Mouse (Mus musculus): ENCODE data around the gene Gm7030. TPM values are rescaled to one million over a fixed set of nuclear protein-coding genes. Genes with fewer than 3 reads are reported as not detected.
"Not testable (repeated sequence)": the region's sequence is repeated elsewhere in the genome, so short reads cannot be mapped to it uniquely, and the experiment has no call there.

Gene Gm7030
- polyA plus RNA-seq, 1 experiment from 2014 or later: not detected

DNA sequence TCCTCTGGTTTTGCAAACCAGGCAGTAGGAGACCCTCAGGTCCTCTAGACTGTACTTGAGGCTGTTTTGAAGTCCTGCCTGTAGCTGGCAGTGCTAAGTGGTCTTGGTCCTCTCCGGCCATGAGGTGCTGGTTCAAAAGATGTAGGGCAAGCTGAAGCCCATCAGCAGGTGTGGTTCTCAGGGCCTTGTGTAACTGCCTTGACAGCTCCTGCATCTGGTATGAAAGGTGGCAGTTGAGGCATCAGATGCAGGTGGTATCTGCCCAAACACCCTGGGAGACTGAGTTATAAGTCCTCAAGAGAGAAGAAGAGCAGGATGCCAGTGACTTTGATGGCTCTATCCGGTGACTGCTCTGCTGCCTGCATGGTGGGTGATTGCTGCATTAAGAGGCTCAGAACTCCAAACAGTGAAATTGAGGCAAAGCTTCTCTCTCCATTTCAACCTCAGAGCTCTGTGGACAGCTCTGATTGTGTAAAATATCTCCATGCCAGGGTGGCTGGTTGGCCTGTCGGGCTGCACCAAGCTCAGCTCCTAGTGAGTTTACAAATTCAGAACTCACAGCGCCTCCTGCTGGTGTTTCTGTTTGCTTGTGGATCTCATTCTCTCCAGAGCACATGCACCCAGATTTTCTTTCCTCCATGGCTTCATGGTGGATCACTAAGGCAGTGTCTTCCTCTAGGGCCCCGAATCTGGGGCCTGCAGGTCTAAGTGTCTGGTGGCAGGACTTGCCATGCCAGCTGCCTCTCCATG, 2.5 kb upstream of the Gm7030 start:
- no peak overlapping the region for H3K27ac ChIP-seq
- H3K9ac ChIP-seq: no peak overlapping the region
- no peak overlapping the region for H3K4me3 ChIP-seq
- H3K36me3 ChIP-seq: no peaks in the 10 kb centered on the region
- no peaks in the 10 kb centered on the region for H3K9me3 ChIP-seq
- WGBS: 69% methylated on average over 5 of the region's 5 CpGs
- H3K4me1 ChIP-seq: no peaks in the 10 kb centered on the region
- H3K4me2 ChIP-seq: no peak overlapping the region
- peaks cover 49% of the 10 kb centered on the region for H3K27me3 ChIP-seq
- ATAC-seq (ENCODE audit: insufficient number of reproducible peaks, insufficient read depth, low FRiP score, low TSS enrichment, low read depth): no peak

GRCm38 (mm10) chr17:36128525-36128924, 700 bp downstream of the Gm7030 start:
- not testable (repeated sequence) for H3K9me3 ChIP-seq; H3K4me3 ChIP-seq; H3K36me3 ChIP-seq; H3K4me1 ChIP-seq; H3K9ac ChIP-seq; ATAC-seq (ENCODE audit: insufficient number of reproducible peaks, insufficient read depth, low FRiP score, low TSS enrichment, low read depth); H3K27ac ChIP-seq; H3K4me2 ChIP-seq
- 64% methylated on average over 12 of the region's 13 CpGs for WGBS
- peaks cover 36% of the 10 kb centered on the region for H3K27me3 ChIP-seq

DNA sequence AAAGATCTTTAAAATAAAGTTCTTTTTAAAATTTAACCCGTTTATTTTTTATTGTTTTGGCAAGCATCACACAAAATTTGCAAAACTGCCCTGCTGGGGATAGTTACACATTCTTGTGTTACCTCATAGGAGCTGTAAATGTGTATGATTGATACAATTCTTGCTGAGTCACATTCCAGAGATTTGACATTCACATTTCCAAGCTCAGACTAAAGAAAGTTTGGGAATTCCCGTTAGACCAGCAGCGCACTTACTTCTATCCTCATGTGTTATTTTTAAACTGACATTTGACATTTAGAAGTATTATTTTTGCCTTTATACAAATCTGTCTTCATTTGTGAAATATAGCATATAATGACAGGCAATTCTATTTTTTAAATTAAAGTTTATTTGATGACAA, 5.1 kb downstream of the Gm7030 start:
- not testable (repeated sequence) for H3K4me3 ChIP-seq; H3K27ac ChIP-seq; H3K4me2 ChIP-seq; ATAC-seq (ENCODE audit: insufficient number of reproducible peaks, insufficient read depth, low FRiP score, low TSS enrichment, low read depth); H3K4me1 ChIP-seq; H3K9me3 ChIP-seq; H3K36me3 ChIP-seq; H3K9ac ChIP-seq
- 62% methylated on average over 3 of the region's 3 CpGs for WGBS
- peaks cover 48% of the 10 kb centered on the region for H3K27me3 ChIP-seq

DNA sequence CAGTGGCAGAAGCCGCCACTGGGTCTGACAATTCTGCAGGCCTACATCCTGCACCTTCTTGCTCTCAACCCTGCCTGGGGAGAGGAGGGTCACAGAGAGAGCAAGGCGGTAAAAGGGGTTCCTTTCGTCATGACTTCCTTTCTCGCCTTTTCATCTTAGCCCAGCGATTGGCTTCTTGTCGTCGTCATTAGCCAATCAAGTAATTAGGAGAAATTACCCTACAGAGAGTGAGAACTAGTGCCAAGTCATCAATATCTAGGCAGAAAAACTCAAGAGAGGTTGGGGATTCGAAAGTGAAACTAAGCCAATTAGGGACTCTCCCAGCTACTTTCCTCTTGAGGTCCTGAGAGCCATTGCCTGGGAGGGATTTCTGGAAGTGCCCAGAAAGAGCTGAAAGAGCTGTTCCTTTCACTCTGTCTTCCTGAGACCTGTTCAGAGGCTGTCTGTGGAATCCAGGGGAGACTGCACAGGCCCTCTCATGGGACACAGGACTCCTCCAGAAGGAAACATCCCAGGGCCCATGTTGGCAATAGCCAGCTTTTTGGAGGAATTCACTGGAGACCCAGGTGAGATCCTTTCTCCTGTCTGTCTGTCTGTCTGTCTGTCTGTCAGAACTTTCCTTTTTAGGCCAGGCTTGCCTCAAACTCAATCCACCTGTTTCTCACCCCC, 7.7 kb downstream of the Gm7030 start, which contains the start of gene Gm19684:
Gm19684 (plus strand) TSS at position 327 of the 669 bp plus-strand sequence.
- H3K36me3 ChIP-seq; H3K27ac ChIP-seq; H3K4me1 ChIP-seq; ATAC-seq (ENCODE audit: insufficient number of reproducible peaks, insufficient read depth, low FRiP score, low TSS enrichment, low read depth); H3K4me3 ChIP-seq; H3K9ac ChIP-seq; H3K9me3 ChIP-seq: not testable (repeated sequence)
- peak within 1 kb of the TSS; percentile 32 for H3K4me2 ChIP-seq
- peaks cover 50% of the 10 kb centered on the region for H3K27me3 ChIP-seq
- 8% methylated on average over 8 of the region's 8 CpGs for WGBS

GRCm38 (mm10) chr17:36120839-36121238, 8.4 kb downstream of the Gm7030 start:
- H3K27me3 ChIP-seq: peaks cover 50% of the 10 kb centered on the region
- peak overlapping the region; percentile 32; the same call in 1 of the 2 replicates for H3K4me2 ChIP-seq
- not testable (repeated sequence) for H3K27ac ChIP-seq, H3K9ac ChIP-seq, H3K4me3 ChIP-seq, H3K4me1 ChIP-seq, H3K36me3 ChIP-seq, H3K9me3 ChIP-seq
- WGBS: 23% methylated on average over 18 of the region's 18 CpGs
- peak; percentile 64 for ATAC-seq (ENCODE audit: insufficient number of reproducible peaks, insufficient read depth, low FRiP score, low TSS enrichment, low read depth)

- H3K4me1 ChIP-seq; H3K4me3 ChIP-seq; H3K4me2 ChIP-seq; ATAC-seq (ENCODE audit: insufficient number of reproducible peaks, insufficient read depth, low FRiP score, low TSS enrichment, low read depth); H3K9ac ChIP-seq; H3K27ac ChIP-seq; H3K9me3 ChIP-seq; H3K36me3 ChIP-seq: not testable (repeated sequence)
- 15% methylated on average over 3 of the region's 3 CpGs for WGBS
- H3K27me3 ChIP-seq: peaks cover 44% of the 10 kb centered on the region
Observed at GRCm38 (mm10) chr17:36116545-36116944, 12.7 kb downstream of the Gm7030 start.

GRCm38 (mm10) chr17:36113979-36114593, 15.1 kb downstream of the Gm7030 start:
- H3K9ac ChIP-seq; H3K4me1 ChIP-seq; H3K4me2 ChIP-seq; ATAC-seq (ENCODE audit: insufficient number of reproducible peaks, insufficient read depth, low FRiP score, low TSS enrichment, low read depth); H3K27ac ChIP-seq; H3K9me3 ChIP-seq; H3K4me3 ChIP-seq; H3K36me3 ChIP-seq: not testable (repeated sequence)
- H3K27me3 ChIP-seq: peaks cover 42% of the 10 kb centered on the region
- WGBS: 20% methylated on average over 6 of the region's 6 CpGs

DNA sequence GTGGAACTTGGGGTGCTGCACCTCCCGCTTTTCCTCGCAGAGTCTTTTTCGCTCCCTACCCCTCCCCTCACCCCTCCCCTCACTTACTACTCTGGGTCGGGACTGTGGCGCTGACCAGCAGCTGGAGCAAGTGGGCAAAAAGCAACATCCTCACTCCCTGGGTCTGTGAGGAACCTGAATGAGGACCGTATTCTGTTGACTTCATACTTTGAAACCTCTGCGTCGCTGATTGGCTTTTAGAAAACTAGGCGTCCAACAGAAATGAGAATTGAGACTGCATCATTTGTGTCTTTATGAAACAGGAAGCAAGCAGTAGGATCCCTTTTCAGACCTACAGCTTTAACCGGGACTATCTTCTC, 17.7 kb downstream of the Gm7030 start:
- WGBS: under 1% methylated on average over 10 of the region's 10 CpGs
- peaks cover 46% of the 10 kb centered on the region for H3K27me3 ChIP-seq
- peak overlapping the region; percentile 57 for H3K9ac ChIP-seq
- peak overlapping the region; percentile 45 for H3K4me3 ChIP-seq
- H3K36me3 ChIP-seq, H3K9me3 ChIP-seq, H3K27ac ChIP-seq, H3K4me1 ChIP-seq: not testable (repeated sequence)
- 0 out of 2 replicates have a peak, but pooled peaks have one; percentile 56 for ATAC-seq (ENCODE audit: insufficient number of reproducible peaks, insufficient read depth, low FRiP score, low TSS enrichment, low read depth)
- peak overlapping the region; percentile 83 for H3K4me2 ChIP-seq

- under 1% methylated on average over 57 of the region's 57 CpGs for WGBS
- peak overlapping the region; percentile 45 for H3K4me3 ChIP-seq
- peak; percentile 39; the same call in 1 of the 2 replicates for ATAC-seq (ENCODE audit: insufficient number of reproducible peaks, insufficient read depth, low FRiP score, low TSS enrichment, low read depth)
- peak overlapping the region; percentile 83 for H3K4me2 ChIP-seq
- peak overlapping the region; percentile 57 for H3K9ac ChIP-seq
- peaks cover 46% of the 10 kb centered on the region for H3K27me3 ChIP-seq
- H3K4me1 ChIP-seq, H3K36me3 ChIP-seq, H3K27ac ChIP-seq, H3K9me3 ChIP-seq: not testable (repeated sequence)
Observed at GRCm38 (mm10) chr17:36110641-36111509, 18.4 kb downstream of the Gm7030 start.

DNA sequence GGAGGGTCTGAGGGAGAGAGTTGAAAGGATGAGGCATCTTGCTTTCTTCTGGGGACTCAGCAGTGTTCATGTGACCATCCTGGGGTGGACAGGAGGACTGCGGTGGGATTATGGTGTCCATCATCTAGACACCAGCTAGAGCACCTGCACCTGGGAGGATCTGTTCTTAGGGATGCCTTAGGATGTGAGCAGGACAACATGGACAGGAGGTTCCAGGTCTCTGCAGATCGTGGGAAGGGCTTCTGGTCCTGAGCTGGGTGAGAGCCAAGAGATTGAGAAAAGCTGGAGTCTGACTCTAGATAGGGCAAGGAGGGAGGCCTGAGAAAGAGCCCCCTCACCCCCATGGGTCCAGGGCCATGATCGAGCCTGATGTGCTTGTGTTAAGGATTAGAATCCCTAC, 19.1 kb downstream of the Gm7030 start:
- peaks cover 46% of the 10 kb centered on the region for H3K27me3 ChIP-seq
- H3K9ac ChIP-seq; ATAC-seq (ENCODE audit: insufficient number of reproducible peaks, insufficient read depth, low FRiP score, low TSS enrichment, low read depth); H3K4me3 ChIP-seq; H3K9me3 ChIP-seq; H3K36me3 ChIP-seq; H3K4me2 ChIP-seq; H3K4me1 ChIP-seq; H3K27ac ChIP-seq: not testable (repeated sequence)
- 50% methylated on average over 3 of the region's 3 CpGs for WGBS

DNA sequence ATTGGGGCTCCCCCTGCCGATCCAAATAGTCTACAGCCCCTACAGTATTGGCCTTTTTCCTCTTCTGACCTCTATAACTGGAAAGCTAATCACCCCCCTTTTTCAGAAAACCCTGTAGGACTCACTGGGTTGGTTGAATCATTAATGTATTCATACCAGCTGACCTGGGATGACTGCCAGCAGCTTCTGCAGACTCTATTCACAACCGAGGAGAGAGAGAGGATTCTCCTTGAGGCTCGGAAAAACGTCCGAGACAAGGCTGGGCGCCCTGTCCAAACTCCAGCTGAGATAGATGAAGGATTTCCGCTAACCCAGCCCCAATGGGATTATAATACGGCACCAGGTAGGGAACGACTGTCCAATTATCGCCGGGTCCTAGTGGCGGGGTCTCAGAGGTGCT, 27.1 kb downstream of the Gm7030 start:
- not testable (repeated sequence) for H3K27me3 ChIP-seq; H3K27ac ChIP-seq; H3K4me3 ChIP-seq; H3K4me2 ChIP-seq; H3K4me1 ChIP-seq; H3K9ac ChIP-seq; H3K9me3 ChIP-seq; ATAC-seq (ENCODE audit: insufficient number of reproducible peaks, insufficient read depth, low FRiP score, low TSS enrichment, low read depth); H3K36me3 ChIP-seq
- 88% methylated on average over 12 of the region's 12 CpGs for WGBS
